Mouse (Mus musculus): ENCODE measurements around the gene Chrm1. TPM values are rescaled to one million over a fixed set of nuclear protein-coding genes. Genes with fewer than 3 reads are reported as not detected.
"Not testable (repeated sequence)": the region's sequence is repeated elsewhere in the genome, so short reads cannot be mapped to it uniquely, and the experiment has no call there.

The Chrm1 gene
- polyA plus RNA-seq, 1 experiment from 2014 or later, result 0.41 TPM

- Histone ChIP-seq H3K27me3 (no peaks in the 10 kb centered on the region), H3K27ac (no peak overlapping the region), H3K4me1 (replicated peaks) (peaks cover 16% of the 10 kb centered on the region), H3K4me3 (replicated peaks) (no peak overlapping the region), H3K9ac (replicated peaks) (no peak overlapping the region), H3K9me3 (no peaks in the 10 kb centered on the region), H3K4me2 (no peak overlapping the region), H3K36me3 (no peaks in the 10 kb centered on the region; the same call in 1 of the 2 replicates)
- ATAC-seq (ENCODE audit: insufficient number of reproducible peaks, insufficient read depth, low FRiP score, low TSS enrichment, low read depth), result no peak
- WGBS, result 75% methylated on average over 3 of the region's 3 CpGs
Observed at GRCm38 (mm10) chr19:8718357-8718756, 54.8 kb downstream of the Chrm1 start.

DNA sequence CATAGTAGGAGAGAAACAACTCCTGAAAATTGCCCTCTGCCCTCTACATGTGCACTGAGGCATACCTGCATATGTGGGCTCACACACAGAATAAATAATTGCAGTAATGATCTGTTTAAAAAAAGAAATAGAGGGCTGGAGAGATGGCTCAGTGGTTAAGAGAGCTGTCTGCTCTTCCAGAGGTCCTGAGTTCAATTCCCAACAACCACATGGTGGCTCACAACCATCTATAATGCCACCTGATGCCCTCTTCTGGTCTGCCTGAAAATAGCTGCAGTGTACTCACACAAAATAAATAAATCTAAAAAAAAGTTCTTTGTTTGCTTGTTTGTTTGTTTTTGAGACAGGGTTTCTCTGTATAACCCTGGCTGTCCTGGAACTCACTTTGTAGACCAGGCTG is 55.4 kb downstream of the Chrm1 start:
- H3K9me3 ChIP-seq; H3K27me3 ChIP-seq; H3K36me3 ChIP-seq; H3K4me3 ChIP-seq (replicated peaks); H3K27ac ChIP-seq; H3K9ac ChIP-seq (replicated peaks); H3K4me2 ChIP-seq; ATAC-seq (ENCODE audit: insufficient number of reproducible peaks, insufficient read depth, low FRiP score, low TSS enrichment, low read depth): not testable (repeated sequence)
- H3K4me1 ChIP-seq (replicated peaks), result peaks cover 14% of the 10 kb centered on the region

DNA sequence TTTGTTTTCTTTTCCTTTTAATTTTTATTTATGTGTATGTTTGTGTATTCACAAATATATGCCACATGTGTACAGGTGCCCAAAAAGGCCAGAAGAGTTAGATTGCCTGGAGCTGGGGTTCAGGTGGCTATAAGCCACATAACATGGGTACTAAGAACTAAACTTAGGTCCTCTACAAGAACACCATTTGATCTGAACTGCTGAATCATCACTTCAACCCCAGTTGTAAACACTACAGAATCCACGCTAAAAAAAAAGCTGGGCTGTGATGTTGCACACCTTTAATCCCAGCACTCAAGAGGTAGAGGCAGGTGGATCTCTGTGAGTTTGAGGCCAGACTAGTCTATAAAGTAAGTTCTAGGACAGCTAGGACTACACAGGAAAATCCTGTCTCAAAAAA is 57.8 kb downstream of the Chrm1 start:
- H3K36me3 ChIP-seq, result peaks cover 24% of the 10 kb centered on the region
- H3K4me3 ChIP-seq (replicated peaks), result no peak overlapping the region
- no peaks in the 10 kb centered on the region for H3K27me3 ChIP-seq
- peaks cover 22% of the 10 kb centered on the region for H3K4me1 ChIP-seq (replicated peaks)
- H3K27ac ChIP-seq, result no peak overlapping the region
- H3K4me2 ChIP-seq, result peak overlapping the region; percentile 62; the same call in 1 of the 2 replicates
- WGBS, result 63% methylated on average over 1 of the region's 1 CpGs
- ATAC-seq (ENCODE audit: insufficient number of reproducible peaks, insufficient read depth, low FRiP score, low TSS enrichment, low read depth), result no peak
- no peak overlapping the region for H3K9ac ChIP-seq (replicated peaks)
- H3K9me3 ChIP-seq, result no peaks in the 10 kb centered on the region

- Histone ChIP-seq H3K4me2 (peak overlapping the region; percentile 62), H3K36me3 (peaks cover 30% of the 10 kb centered on the region), H3K9ac (replicated peaks) (peak overlapping the region; percentile 73), H3K4me3 (replicated peaks) (peak overlapping the region; percentile 74), H3K4me1 (replicated peaks) (peaks cover 22% of the 10 kb centered on the region), H3K27me3 (no peaks in the 10 kb centered on the region), H3K9me3 (no peaks in the 10 kb centered on the region), H3K27ac (peak overlapping the region; percentile 98; the same call in 1 of the 2 replicates)
- 58% methylated on average over 4 of the region's 4 CpGs for WGBS
- no peak for ATAC-seq (ENCODE audit: insufficient number of reproducible peaks, insufficient read depth, low FRiP score, low TSS enrichment, low read depth)
Observed at GRCm38 (mm10) chr19:8722021-8722420, 58.4 kb downstream of the Chrm1 start.

GRCm38 (mm10) chr19:8722559-8722906 is 58.9 kb downstream of the Chrm1 start:
- peaks cover 22% of the 10 kb centered on the region for H3K4me1 ChIP-seq (replicated peaks)
- H3K27ac ChIP-seq, result peak overlapping the region; percentile 98
- H3K36me3 ChIP-seq, result peaks cover 32% of the 10 kb centered on the region
- 4% methylated on average over 5 of the region's 5 CpGs for WGBS
- no peaks in the 10 kb centered on the region for H3K27me3 ChIP-seq
- no peaks in the 10 kb centered on the region for H3K9me3 ChIP-seq
- ATAC-seq (ENCODE audit: insufficient number of reproducible peaks, insufficient read depth, low FRiP score, low TSS enrichment, low read depth), result no peak
- H3K4me2 ChIP-seq, result peak overlapping the region; percentile 62
- peak overlapping the region; percentile 73 for H3K9ac ChIP-seq (replicated peaks)
- H3K4me3 ChIP-seq (replicated peaks), result peak overlapping the region; percentile 74

- no peaks in the 10 kb centered on the region for H3K27me3 ChIP-seq
- no peaks in the 10 kb centered on the region for H3K9me3 ChIP-seq
- peak within 1 kb of the TSS; percentile 98 for H3K27ac ChIP-seq
- peak within 1 kb of the TSS; percentile 98 for H3K9ac ChIP-seq (replicated peaks)
- peak within 1 kb of the TSS; percentile 86 for H3K4me2 ChIP-seq
- H3K4me1 ChIP-seq (replicated peaks), result peaks cover 22% of the 10 kb centered on the region
- WGBS, result under 1% methylated on average over 50 of the region's 50 CpGs
- peak within 1 kb of the TSS; percentile 74 for H3K4me3 ChIP-seq (replicated peaks)
- peak; percentile 96 for ATAC-seq (ENCODE audit: insufficient number of reproducible peaks, insufficient read depth, low FRiP score, low TSS enrichment, low read depth)
- H3K36me3 ChIP-seq, result peaks cover 32% of the 10 kb centered on the region
Observed at GRCm38 (mm10) chr19:8722907-8723573, 59.5 kb downstream of the Chrm1 start, which contains the start of gene Slc3a2. Gene Slc3a2, minus strand, starts transcription at chr19:8723369.

DNA sequence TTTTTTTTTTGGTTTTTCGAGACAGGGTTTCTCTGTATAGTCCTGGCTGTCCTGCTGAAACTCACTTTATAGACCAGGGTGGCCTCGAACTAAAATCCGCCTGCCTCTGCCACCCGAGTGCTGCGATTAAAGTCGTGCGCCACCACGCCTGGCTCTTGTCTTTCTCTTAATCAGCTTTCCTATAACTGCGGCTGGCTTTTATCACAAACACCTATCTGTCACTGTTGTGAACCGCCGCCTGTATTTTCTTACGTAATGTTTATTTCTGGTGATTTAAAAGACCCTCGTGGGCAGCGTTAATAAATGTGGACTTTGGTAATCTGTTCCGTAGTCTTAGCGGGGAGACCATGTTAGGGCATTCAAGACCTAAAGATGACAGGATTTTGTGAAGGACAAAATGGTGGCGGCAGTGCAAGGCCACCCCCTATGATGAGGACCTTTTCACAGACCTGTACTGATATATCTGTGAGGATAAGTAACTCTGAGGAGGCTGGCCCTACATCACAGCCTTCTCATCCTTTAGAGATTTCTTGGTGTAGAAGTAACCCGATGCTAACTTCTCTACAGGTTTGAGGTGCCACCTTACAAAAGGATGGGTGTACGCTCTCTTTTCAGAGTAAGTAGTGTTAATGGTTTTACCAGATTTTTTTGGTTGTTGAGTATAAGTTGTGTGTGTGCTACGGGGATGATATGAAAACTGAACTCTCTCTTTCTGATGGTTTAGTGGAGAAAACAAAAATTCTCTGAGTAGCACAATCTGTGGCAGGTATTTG is 60.2 kb downstream of the Chrm1 start:
- Histone ChIP-seq H3K4me2 (peak overlapping the region; percentile 86), H3K36me3 (peaks cover 32% of the 10 kb centered on the region), H3K27ac (peak overlapping the region; percentile 98), H3K4me3 (replicated peaks) (peak overlapping the region; percentile 74), H3K9me3 (no peaks in the 10 kb centered on the region), H3K27me3 (no peaks in the 10 kb centered on the region), H3K4me1 (replicated peaks) (peaks cover 22% of the 10 kb centered on the region), H3K9ac (replicated peaks) (peak overlapping the region; percentile 98)
- under 1% methylated on average over 20 of the region's 20 CpGs for WGBS
- ATAC-seq (ENCODE audit: insufficient number of reproducible peaks, insufficient read depth, low FRiP score, low TSS enrichment, low read depth), result no peak

- H3K27me3 ChIP-seq, result no peaks in the 10 kb centered on the region
Observed at GRCm38 (mm10) chr19:8724392-8724791, 60.8 kb downstream of the Chrm1 start.

DNA sequence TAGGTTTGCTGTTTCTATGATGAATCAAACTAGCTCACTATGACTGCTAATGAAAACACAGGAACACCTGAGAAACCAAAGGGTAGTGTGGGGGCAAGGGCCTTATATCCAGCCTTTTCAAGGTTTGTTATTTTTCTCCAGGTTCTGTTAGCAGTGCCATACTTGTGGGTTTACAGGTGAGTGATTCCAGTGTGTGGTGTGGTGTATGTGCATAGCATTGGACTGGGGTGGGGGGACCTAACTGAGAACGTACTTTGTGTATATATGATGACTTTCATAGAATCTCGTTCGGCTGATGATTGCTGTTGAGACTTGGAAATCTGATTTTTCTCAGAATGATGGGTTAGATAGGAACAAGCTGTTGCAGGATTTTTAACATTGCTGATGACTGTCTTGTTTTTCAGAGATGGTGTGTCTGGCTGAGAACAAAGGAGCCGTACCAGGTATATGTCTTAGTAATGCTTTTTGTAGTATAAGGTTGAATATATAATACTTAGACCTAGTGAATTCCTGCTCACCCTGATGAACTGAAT is 61.6 kb downstream of the Chrm1 start:
- H3K9me3 ChIP-seq, result no peaks in the 10 kb centered on the region
- peak overlapping the region; percentile 98 for H3K9ac ChIP-seq (replicated peaks)
- H3K27ac ChIP-seq, result peak overlapping the region; percentile 98; the same call in 1 of the 2 replicates
- H3K4me3 ChIP-seq (replicated peaks), result peak overlapping the region; percentile 74
- no peak for ATAC-seq (ENCODE audit: insufficient number of reproducible peaks, insufficient read depth, low FRiP score, low TSS enrichment, low read depth)
- 54% methylated on average over 4 of the region's 4 CpGs for WGBS
- peak overlapping the region; percentile 86 for H3K4me2 ChIP-seq
- H3K27me3 ChIP-seq, result no peaks in the 10 kb centered on the region
- H3K36me3 ChIP-seq, result peaks cover 32% of the 10 kb centered on the region
- peaks cover 22% of the 10 kb centered on the region for H3K4me1 ChIP-seq (replicated peaks)

More at GRCm38 (mm10) chr19:8724392-8724791, 60.8 kb downstream of the Chrm1 start:
- H3K4me1 ChIP-seq (replicated peaks), result peaks cover 22% of the 10 kb centered on the region
- peak overlapping the region; percentile 98 for H3K27ac ChIP-seq
- no peak for ATAC-seq (ENCODE audit: insufficient number of reproducible peaks, insufficient read depth, low FRiP score, low TSS enrichment, low read depth)
- peak overlapping the region; percentile 74 for H3K4me3 ChIP-seq (replicated peaks)
- H3K36me3 ChIP-seq, result peaks cover 32% of the 10 kb centered on the region
- no peaks in the 10 kb centered on the region for H3K9me3 ChIP-seq
- WGBS, result 7% methylated on average over 2 of the region's 2 CpGs
- H3K4me2 ChIP-seq, result peak overlapping the region; percentile 86
- H3K9ac ChIP-seq (replicated peaks), result peak overlapping the region; percentile 98

DNA sequence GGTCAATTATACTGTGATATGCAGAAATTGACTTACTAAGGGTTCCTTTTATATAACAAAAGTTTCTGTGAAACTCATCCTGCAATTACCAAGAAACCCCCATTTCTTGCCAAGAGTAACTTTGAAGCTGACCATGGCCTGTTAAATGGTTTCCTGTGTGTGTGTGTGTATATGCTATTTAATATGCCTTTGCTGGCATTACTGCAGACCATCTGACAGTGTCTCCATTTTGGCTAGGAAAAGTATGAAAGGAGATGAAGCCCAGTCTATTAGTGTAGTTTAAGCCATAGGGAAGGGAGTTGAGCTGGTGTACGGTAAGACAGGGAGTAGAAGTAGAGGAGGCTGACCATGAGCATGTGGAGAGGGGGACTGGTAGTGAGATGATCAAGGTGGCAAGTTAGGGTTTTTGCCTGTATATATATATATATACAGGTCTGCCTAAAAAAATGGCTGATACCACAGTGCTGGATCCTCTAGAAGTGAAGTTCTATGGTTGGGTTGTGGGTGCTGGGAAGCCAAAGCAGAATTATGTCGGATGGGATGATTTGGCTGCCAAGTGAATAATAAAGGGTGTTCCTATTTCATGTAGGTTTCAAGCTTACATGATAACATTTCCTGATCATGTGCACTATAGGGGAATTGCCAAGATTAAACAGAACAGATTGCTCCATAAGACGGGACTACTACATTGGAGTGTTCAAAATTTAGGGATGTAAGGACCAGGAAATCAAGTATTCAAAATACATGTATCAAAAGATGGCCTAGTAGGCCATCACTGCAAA is 63.2 kb downstream of the Chrm1 start:
- WGBS, result 19% methylated on average over 3 of the region's 3 CpGs
- H3K27me3 ChIP-seq, result no peaks in the 10 kb centered on the region
- H3K9ac ChIP-seq (replicated peaks), result no peak overlapping the region
- peaks cover 32% of the 10 kb centered on the region for H3K36me3 ChIP-seq
- H3K9me3 ChIP-seq, result no peaks in the 10 kb centered on the region
- no peak overlapping the region for H3K4me3 ChIP-seq (replicated peaks)
- H3K27ac ChIP-seq, result no peak overlapping the region
- peaks cover 17% of the 10 kb centered on the region for H3K4me1 ChIP-seq (replicated peaks)
- ATAC-seq (ENCODE audit: insufficient number of reproducible peaks, insufficient read depth, low FRiP score, low TSS enrichment, low read depth), result no peak
- H3K4me2 ChIP-seq, result no peak overlapping the region
